27 mouse cellular contexts compared by ENCODE assay signal in genomic region chr9:42885123-42885522, GRCm38 (mm10). TPM values are rescaled to one million over a fixed set of nuclear protein-coding genes. Genes with fewer than 3 reads are reported as not detected.
DNase-seq lines count a peak whose midpoint lies in the region; ATAC-seq lines count a peak whose summit lies in the region.
"Had no signal": no experiment of that assay in that cellular context is flagged by ENCODE, and none has a peak within 500 bp of the region (broad histone marks: within the 10 kb centered on the region; RNA-seq: fewer than 3 reads in every experiment).

No protein-coding gene starts in this region.

- intact Hi-C loops in heart, postnatal 25 days (cut with DNase I), result no loop called here

- no peak overlapping the region for H3K27ac ChIP-seq in neural tube, embryonic 15.5 days (replicated peaks)
- H3K27ac ChIP-seq in intestine, embryonic 16.5 days (ENCODE audit: low read length), result 0 out of 2 replicates have a peak overlapping the region, but pooled peaks have one; percentile 11
- H3K27ac ChIP-seq: embryonic facial prominence, embryonic 12.5 days; embryonic facial prominence, embryonic 15.5 days; gastrocnemius, adult 2 months; heart, embryonic 15.5 days; hindbrain, embryonic 14.5 days had no signal

- no peak overlapping the region for H3K4me2 ChIP-seq in neural tube, embryonic 15.5 days
- peak overlapping the region; percentile 52 for H3K4me2 ChIP-seq in intestine, embryonic 16.5 days (ENCODE audit: low read depth, low read length)
- H3K4me2 ChIP-seq: embryonic facial prominence, embryonic 12.5 days; embryonic facial prominence, embryonic 15.5 days; heart, embryonic 12.5 days; heart, embryonic 15.5 days; hindbrain, embryonic 14.5 days had no signal

- H3K4me3 ChIP-seq in neural tube, embryonic 15.5 days (replicated peaks), result no peak overlapping the region
- H3K4me3 ChIP-seq in intestine, embryonic 16.5 days (ENCODE audit: low read length), result peak overlapping the region; percentile 18; the same call in 1 of the 2 replicates
- H3K4me3 ChIP-seq: embryonic facial prominence, embryonic 12.5 days; embryonic facial prominence, embryonic 15.5 days; gastrocnemius, adult 2 months; heart, embryonic 12.5 days; heart, embryonic 15.5 days had no signal

- H3K4me1 ChIP-seq in neural tube, embryonic 15.5 days, result peaks cover 62% of the 10 kb centered on the region
- peaks cover 26% of the 10 kb centered on the region for H3K4me1 ChIP-seq in intestine, embryonic 16.5 days (ENCODE audit: control insufficient read depth, insufficient read depth, low read length)

- 0 out of 2 replicates have a peak, but pooled peaks have one; percentile 21 for ATAC-seq in neural tube, embryonic 15.5 days (ENCODE audit: low FRiP score)
- peak; percentile 26 for ATAC-seq in intestine, embryonic 16.5 days
- ATAC-seq: forebrain, embryonic 14.5 days; forebrain, postnatal 0 days; Patski had no signal

- DNase-seq in heart, adult 11 months, result peak; percentile 83
- no peak for DNase-seq in heart, postnatal 25 days (ENCODE audit: low spot score)
- DNase-seq in neural tube, embryonic 10.5 days (ENCODE audit: extremely low spot score, low spot score), result no peak
- no peak for DNase-seq in lung, postnatal 4 days
- no peak for DNase-seq in Muller cell, postnatal 12 days (ENCODE audit: inconsistent ontology term)
- DNase-seq: adrenal gland, adult 2 months; adrenal gland, postnatal 14 days; cerebellum, adult 11 months; cerebellum, adult 2 months; cerebellum, adult 9-11 months; cerebellum, postnatal 25 days; forebrain, postnatal 0 days; gastrocnemius, adult 2 months; gastrocnemius, postnatal 14 days; heart, adult 18-20 months; heart, postnatal 10 days; heart, postnatal 4 days had no signal

- 50% methylated on average over 11 of the region's 11 CpGs for WGBS in neural tube, embryonic 15.5 days
- WGBS in intestine, embryonic 16.5 days, result 49% methylated on average over 11 of the region's 11 CpGs

- H3K9me3 ChIP-seq in neural tube, embryonic 15.5 days (replicated peaks), result no peaks in the 10 kb centered on the region
- no peaks in the 10 kb centered on the region for H3K9me3 ChIP-seq in intestine, embryonic 16.5 days (ENCODE audit: control insufficient read depth, low read length)
- H3K9me3 ChIP-seq: embryonic facial prominence, embryonic 12.5 days; embryonic facial prominence, embryonic 15.5 days; heart, embryonic 12.5 days; heart, embryonic 15.5 days had no signal

- no peak overlapping the region for H3K9ac ChIP-seq in neural tube, embryonic 15.5 days (replicated peaks)
- H3K9ac ChIP-seq in intestine, embryonic 16.5 days (ENCODE audit: low read depth, low read length), result no peak overlapping the region
- H3K9ac ChIP-seq: embryonic facial prominence, embryonic 12.5 days; embryonic facial prominence, embryonic 15.5 days; forebrain, postnatal 0 days; heart, embryonic 12.5 days; heart, embryonic 15.5 days; hindbrain, embryonic 14.5 days had no signal

- H3K36me3 ChIP-seq in neural tube, embryonic 15.5 days, result no peaks in the 10 kb centered on the region
- no peaks in the 10 kb centered on the region for H3K36me3 ChIP-seq in intestine, embryonic 16.5 days (ENCODE audit: control insufficient read depth, insufficient read depth, low read length)
- H3K36me3 ChIP-seq: embryonic facial prominence, embryonic 12.5 days; embryonic facial prominence, embryonic 15.5 days; heart, embryonic 12.5 days; heart, embryonic 15.5 days had no signal

- 0 out of 2 replicates have a peak, but pooled peaks cover 4% of the 10 kb centered on the region for H3K27me3 ChIP-seq in neural tube, embryonic 15.5 days (replicated peaks)
- H3K27me3 ChIP-seq in intestine, embryonic 16.5 days (replicated peaks; ENCODE audit: control insufficient read depth, insufficient read depth, low read length), result no peaks in the 10 kb centered on the region
- H3K27me3 ChIP-seq: embryonic facial prominence, embryonic 12.5 days; embryonic facial prominence, embryonic 15.5 days had no signal

RNA-seq across cellular contexts. Expression of gene Grik4, which starts 59.2 kb away (rescaled TPM):
- under 1 TPM; 0.03 to 0.08 TPM for total RNA-seq in heart, postnatal 25 days (2021)
- polyA plus RNA-seq in neural tube, embryonic 15.5 days (2015; fragmentation: Nextera tagmentation; extraction: Ambion mirVana), result 10.1 and 12.3 TPM in 2 replicates
- 1.1 TPM in 2 replicates for polyA plus RNA-seq in intestine, embryonic 16.5 days (2015; fragmentation: Nextera tagmentation; extraction: Ambion mirVana)
- total RNA-seq: common myeloid progenitor, adult 5-6 weeks had no signal
